Mouse (Mus musculus) stomach, embryonic 14.5 days (tissue): ENCODE results near the gene Caly. TPM values are rescaled to one million over a fixed set of nuclear protein-coding genes. Genes with fewer than 3 reads are reported as not detected.

Experiments
- polyA plus RNA-seq: library from polyadenylated mRNA; unstranded; fragments of >200 nt; fragmentation: Nextera tagmentation; extraction: Ambion mirVana; gene quantifications from 2 replicates; pipeline ENCODE4 v1.2.1, GENCODE M21; 2014

Caly gene
- polyA plus RNA-seq, 1 experiment from 2014 or later, result 3.8 TPM

Other genes starting within 250 kb of the Caly start
- 0.78 and 1.00 TPM in 2 replicates for gene Adgra1, start 248.4 kb downstream of the Caly start, polyA plus RNA-seq
- gene Kndc1, start 187.9 kb downstream of the Caly start, polyA plus RNA-seq, result 0.27 and 0.46 TPM in 2 replicates
- not detected in 2 replicates for gene Utf1, start 138.8 kb downstream of the Caly start, polyA plus RNA-seq
- gene 6430531B16Rik, start 103.8 kb downstream of the Caly start, polyA plus RNA-seq, result 0.28 and 0.49 TPM in 2 replicates
- gene Adam8, start 90.0 kb downstream of the Caly start, polyA plus RNA-seq, result 2.4 and 2.8 TPM in 2 replicates
- 40.6 and 43.5 TPM in 2 replicates for gene Zfp511, start 46.2 kb downstream of the Caly start, polyA plus RNA-seq
- 59.3 and 60.3 TPM in 2 replicates for gene Tubgcp2, start 45.9 kb downstream of the Caly start, polyA plus RNA-seq
- gene Msx3, start 33.5 kb downstream of the Caly start, polyA plus RNA-seq, result not detected in 2 replicates
- 12.5 and 24.2 TPM in 2 replicates for gene Prap1, start 10.8 kb upstream of the Caly start, polyA plus RNA-seq
- gene Fuom, start 19.9 kb upstream of the Caly start, polyA plus RNA-seq, result 28.6 and 29.6 TPM in 2 replicates
- 29.8 and 33.4 TPM in 2 replicates for gene Paox, start 33.3 kb upstream of the Caly start, polyA plus RNA-seq
- gene Echs1, start 33.9 kb upstream of the Caly start, polyA plus RNA-seq, result 158 and 171 TPM in 2 replicates
- gene Mtg1, start 55.0 kb upstream of the Caly start, polyA plus RNA-seq, result 27.0 and 28.3 TPM in 2 replicates
- gene Sprn, start 72.3 kb upstream of the Caly start, polyA plus RNA-seq, result 0.54 and 0.78 TPM in 2 replicates
- not detected in 2 replicates for gene Olfr522, start 82.2 kb upstream of the Caly start, polyA plus RNA-seq
- not detected in 2 replicates for gene Olfr523, start 90.7 kb upstream of the Caly start, polyA plus RNA-seq
- gene Olfr524, start 123.4 kb upstream of the Caly start, polyA plus RNA-seq, result not detected in 2 replicates
- 0.10 TPM in 1 of 2 replicates, not detected in the other for gene Cd163l1, start 135.7 kb upstream of the Caly start, polyA plus RNA-seq
- gene 5830411N06Rik, start 164.7 kb upstream of the Caly start, polyA plus RNA-seq, result not detected in 2 replicates
- not detected in 2 replicates for gene Olfr525, start 238.3 kb upstream of the Caly start, polyA plus RNA-seq